Mouse (Mus musculus): Measurements from ENCODE around the gene Hgfac.

DNA sequence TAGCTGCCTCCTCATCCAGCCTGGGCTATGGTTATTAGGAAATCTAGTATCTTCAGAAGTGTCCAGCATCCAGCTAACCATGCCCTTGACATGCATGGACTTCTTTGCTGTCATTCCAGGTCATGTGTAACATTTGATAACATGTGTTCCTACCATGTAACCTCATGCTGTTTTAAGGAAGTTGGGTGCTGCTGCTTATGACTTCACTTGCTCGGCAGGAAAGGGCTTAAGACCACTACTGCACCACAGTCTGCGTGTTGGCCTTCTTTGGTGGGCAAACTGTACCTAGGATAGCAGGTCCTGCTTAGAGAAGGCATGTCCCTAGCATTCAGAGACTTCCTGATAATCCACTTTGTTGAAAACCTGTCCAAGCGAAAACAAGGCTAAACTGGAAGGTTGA lies 40.2 kb upstream of the Hgfac start:
- TF ChIP-seq GATA1 (IDR thresholded peaks at IDR 0.05; ENCODE audit: borderline replicate concordance, low read length) = no peak
- no peak for TF ChIP-seq FLI1 (IDR thresholded peaks at IDR 0.05; ENCODE audit: low read length)

Measured in megakaryocyte, embryonic 14.5 days (primary cell).